Mouse (Mus musculus) testis, adult 2 months (tissue): ENCODE data around the gene Mog.

Source experiments
- CTCF ChIP-seq: fragments of 200-500 bp; IDR thresholded peaks from 2 replicates; pipeline ENCODE4 v1.5.1; 2012; ENCODE audit warnings: low read depth, mild to moderate bottlenecking, inconsistent platforms, low read length, moderate library complexity; ENCODE audit not compliant: control insufficient read depth, insufficient read depth, insufficient replicate concordance
- POLR2A ChIP-seq: fragments of 200-500 bp; IDR thresholded peaks from 2 replicates; pipeline ENCODE4 v1.6.1; 2012; ENCODE audit warnings: low read depth, mild to moderate bottlenecking, inconsistent platforms, low read length, moderate library complexity; ENCODE audit not compliant: control insufficient read depth

DNA sequence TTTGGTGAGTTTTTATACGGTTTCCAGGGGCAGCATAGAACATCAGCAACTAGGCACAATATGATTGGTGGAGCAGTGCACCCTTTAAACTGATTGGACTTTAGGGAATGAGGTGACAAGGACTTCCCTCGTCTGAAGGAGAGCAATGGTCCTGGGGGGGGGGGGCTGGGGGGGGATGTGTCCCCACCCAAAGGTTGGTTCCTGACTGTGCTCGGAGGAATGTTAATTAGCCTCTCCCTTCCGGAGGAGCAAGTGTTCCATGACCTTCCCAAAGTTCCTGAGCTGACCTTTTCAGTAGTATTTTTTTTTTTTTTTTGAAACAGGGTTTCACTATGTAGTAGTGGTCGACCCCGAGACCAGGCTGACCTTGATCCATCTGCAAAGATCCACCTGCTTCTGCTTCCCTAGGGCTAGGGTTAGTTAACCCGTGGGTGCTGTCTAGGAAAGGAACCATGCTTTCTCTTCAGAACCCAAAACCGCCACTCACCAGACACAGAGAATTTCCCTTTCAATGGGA lies 49.9 kb downstream of the Mog start:
- TF ChIP-seq CTCF (no peak), POLR2A (no peak)
